Mouse (Mus musculus) cerebellum, postnatal 10 days (tissue): ENCODE data around the gene Syt14.

Experiments used
- DNase-seq, 2 experiments: peaks; one replicate each; pipeline ENCODE4 v3.0.0; 2021; ENCODE audit warnings: mixed read lengths in 2 of 2

The Syt14 gene

GRCm38 (mm10) chr1:192987203-192987602, 48.4 kb downstream of the Syt14 start:
- DNase-seq = no peak

DNA sequence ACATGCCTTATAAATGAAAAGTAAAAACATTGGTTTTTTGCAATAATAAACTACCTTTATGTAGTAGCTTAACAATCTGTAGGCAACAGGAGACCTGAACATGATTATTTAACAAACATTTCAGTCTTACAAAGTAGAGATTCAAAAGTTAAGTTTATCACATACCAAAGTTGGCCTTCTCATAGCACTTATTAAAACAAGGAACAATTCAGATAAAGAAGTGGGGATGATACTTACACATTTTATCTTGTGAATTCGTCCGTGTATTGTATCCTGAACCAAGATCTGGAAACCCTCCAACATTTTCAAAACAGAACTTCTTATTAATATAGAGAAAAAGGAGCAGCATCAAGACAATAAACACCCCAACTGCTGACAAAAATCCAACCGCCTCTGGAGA, 49.1 kb downstream of the Syt14 start:
- no peak for DNase-seq

- no peak for DNase-seq
Measured at GRCm38 (mm10) chr1:192984333-192984732, 51.2 kb downstream of the Syt14 start.

DNA sequence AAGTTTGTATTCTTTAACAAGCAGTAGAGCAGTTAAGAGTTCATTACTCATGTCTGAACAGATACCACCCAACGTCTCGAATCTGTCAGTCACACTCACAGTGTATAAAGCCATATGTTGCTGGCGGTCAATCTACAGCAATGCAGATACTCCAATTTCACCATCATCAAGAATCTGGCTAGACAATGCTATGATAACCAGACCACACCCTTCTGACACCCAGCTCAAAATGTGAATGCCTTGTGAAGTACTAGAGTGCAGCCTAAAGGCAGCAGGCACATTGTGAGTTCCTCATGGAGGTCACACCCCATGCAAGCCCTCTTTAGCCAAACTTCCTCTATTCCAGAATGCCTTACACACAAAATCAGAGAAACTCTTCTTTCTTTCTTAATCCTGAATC, 53.9 kb downstream of the Syt14 start:
- DNase-seq = no peak

DNA sequence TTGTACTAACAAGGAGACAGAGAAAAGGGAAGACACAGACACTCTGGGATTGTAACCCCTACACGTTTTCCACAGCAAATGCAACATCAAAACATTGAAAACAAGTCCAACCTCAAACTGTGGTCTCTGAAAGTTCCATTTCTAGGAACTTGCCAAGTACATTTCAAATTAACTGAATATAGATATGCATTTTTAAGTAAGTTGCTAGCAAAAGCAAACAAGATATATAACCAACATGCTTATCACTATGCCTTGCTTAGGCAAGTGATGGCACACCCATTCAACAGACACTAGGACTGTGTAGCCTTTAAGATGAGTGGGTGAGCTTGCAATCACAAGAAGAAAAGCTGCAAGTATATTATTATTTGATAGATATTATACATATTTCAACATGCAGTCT, 54.5 kb downstream of the Syt14 start:
- no peak for DNase-seq

GRCm38 (mm10) chr1:192962323-192962722, 73.3 kb downstream of the Syt14 start:
- DNase-seq = no peak

DNA sequence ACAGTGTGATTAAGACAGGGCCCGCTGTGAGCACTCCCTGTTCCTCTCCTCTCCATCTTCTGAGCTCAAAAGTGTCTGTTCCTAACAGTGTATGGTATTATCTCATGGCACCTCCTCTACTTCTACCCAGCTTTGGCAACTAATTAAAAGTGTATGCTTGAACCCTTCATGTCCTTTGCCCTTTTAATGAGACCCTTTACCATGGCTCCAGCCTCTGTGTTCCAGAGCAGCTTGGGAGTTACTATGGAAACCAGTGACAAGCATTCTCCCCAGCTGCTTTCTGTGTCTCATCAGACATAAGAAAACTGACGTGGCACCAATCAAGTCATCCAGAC, 87.8 kb downstream of the Syt14 start:
- peak in 1 of 2 experiments; percentile 6 for DNase-seq

- DNase-seq = no peak
Measured at GRCm38 (mm10) chr1:192947170-192947838, 88.3 kb downstream of the Syt14 start.

- no peak for DNase-seq
Measured at GRCm38 (mm10) chr1:192939033-192939432, 96.5 kb downstream of the Syt14 start.

DNA sequence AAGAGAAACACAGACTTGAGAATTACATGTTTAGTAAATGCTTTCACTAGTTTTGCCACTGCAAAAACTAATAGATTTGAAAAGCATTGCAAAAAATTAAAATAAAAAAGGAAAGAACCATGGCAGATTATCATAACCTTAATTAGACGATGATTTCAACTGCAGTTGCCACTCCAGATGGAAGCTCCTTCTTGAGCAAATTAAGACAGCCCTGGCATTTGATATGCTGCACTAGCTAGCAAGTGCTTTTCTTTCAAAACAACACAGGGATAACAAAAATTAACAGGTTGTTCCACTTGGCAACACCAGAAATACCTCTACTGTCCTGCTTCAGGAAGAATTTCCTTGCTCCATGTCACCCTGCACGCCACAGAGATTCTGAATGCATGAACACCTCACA, 97.6 kb downstream of the Syt14 start:
- DNase-seq = no peak

- no peak for DNase-seq
Measured at GRCm38 (mm10) chr1:192931797-192932196, 103.8 kb downstream of the Syt14 start.

DNA sequence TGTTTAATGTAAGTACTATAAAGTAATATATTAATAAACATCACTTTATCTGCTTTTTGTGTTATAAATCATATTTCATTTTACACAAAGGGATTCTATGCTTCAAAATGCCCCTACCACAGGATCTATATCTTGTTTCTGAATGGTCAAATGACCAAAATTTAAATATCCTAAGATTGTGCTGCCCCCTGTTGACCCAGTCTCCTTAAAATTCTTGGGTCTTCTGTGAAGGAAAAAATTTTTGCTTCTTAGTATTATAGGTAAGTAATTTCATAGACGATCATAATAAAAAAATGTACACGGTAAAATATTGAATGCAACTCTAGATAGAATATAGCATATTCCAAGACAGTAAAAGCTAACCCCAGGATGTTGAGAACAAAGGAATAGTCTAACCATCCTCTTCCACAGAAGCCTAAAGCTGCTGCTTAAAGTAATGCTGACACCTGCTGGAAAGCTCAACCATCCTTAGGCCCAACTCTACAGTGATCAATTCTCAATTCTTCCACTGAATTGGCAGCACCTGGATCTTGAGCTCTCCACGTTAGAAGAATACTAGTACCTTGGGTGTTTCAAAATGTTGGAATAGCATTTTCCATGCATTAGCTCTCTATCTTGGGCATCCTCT, 123.4 kb downstream of the Syt14 start:
- peak; percentile 54 to 59 for DNase-seq

DNA sequence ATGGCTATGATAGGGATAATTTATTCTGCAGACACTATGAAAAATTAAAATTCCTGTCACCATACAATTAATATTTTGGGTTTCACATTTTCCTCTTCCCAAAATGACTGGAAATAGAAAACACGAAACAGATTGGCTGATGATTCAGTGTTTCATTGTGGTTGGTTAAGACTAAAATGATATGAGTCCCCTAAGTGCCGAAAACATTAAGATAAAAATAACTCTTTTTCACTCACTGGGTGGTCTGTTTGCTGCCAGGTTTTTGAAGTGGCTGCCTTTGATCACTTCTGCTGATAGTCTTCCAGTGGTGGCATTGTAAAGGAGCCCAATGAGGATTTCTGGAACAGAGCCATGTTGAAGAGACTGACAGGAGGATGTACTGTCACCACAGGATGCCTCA, 134.1 kb downstream of the Syt14 start:
- no peak for DNase-seq

DNA sequence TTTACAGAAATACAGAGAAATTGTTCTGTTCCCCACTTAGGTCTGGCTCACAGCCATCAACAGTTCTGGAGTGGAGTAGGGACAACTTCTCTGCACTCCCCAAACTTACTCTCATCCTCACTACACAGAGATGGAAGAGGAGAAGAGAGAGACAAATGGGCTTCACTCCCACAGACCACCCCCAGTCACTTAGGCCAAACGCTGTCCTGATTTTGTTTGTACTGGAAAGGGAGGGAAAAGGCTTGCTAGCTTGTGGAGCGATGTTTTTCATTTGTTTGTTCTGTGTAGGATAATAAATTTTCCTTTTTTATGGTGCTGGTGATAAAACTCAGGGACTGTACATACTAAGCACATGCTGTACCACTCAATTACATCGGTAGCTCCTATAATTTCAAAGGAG, 134.7 kb downstream of the Syt14 start:
- DNase-seq = no peak

DNA sequence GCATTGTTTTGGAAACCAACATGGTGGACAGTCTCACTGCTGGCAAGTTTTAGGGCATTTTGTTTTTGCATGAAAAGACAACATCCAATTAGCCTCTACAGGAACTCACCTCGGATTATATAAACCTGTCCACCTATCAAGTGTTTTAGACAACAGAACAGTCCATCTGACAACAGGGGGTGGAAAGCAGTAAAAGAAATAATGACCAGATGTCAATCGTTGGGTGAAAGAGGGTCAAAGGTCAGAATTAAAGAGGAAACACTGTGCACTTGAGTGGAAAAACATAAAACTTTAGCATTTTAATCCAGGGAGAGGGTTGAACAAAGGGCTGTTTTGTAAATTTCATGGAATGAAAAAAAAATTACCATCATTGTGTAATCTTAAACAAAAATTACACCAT, 136.8 kb downstream of the Syt14 start:
- DNase-seq = no peak

GRCm38 (mm10) chr1:192897218-192897617, 138.4 kb downstream of the Syt14 start:
- DNase-seq = peak in 1 of 2 experiments; percentile 20

- DNase-seq = no peak
Measured at GRCm38 (mm10) chr1:192896076-192896475, 139.5 kb downstream of the Syt14 start.

GRCm38 (mm10) chr1:192890716-192891115, 144.9 kb downstream of the Syt14 start:
- DNase-seq = no peak

DNA sequence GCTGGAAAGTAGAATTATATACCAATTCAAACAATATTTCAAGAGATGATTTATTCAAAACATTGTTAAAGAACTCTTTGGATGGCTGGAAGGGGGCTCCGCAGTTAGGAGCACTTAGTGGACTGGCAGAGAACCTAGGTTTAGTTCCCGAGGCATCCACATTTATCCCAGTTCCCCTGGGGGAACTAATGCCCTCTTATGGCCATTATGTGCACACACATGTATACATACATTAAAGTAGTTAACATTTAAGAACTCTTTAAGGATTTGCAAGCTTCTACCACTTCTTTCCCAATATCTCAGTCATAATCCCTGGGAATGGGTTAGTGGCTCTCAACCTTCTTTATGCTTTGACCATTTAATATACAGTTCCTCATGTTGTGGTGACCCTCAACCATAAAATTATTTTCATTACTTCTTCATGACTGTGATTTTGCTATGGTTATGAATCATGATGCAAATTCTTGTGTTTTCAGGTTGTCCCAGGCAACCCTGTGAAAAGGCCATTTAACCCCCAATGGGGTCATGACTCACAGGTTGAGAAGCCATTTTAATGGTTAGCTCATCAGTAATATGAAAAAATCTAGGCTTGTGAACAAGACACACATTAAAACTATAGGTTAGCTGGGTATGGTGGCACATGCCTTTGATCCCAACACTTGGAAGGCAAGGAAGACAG, 152.8 kb downstream of the Syt14 start:
- DNase-seq = no peak

DNA sequence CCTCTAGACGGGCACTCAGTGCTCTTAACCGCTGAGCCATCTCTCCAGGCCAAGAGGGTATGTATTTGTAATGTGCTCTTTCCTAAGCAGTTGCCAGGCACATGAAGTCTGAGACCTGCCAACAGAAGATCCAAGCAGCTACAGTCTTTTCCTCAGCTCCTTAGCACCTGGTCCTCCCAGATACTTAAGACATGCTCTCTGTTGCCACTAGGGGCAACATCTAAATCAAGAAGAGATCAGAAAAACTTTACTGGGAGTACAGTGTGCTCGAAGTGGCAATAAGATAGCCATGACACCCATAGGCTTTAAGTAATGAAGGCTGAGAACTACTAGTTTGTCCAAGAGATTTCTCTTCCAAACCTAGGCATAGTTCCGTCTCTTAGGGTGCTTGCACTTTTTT, 155.4 kb downstream of the Syt14 start:
- no peak for DNase-seq

GRCm38 (mm10) chr1:192879086-192879580, 156.4 kb downstream of the Syt14 start:
- DNase-seq = no peak

DNA sequence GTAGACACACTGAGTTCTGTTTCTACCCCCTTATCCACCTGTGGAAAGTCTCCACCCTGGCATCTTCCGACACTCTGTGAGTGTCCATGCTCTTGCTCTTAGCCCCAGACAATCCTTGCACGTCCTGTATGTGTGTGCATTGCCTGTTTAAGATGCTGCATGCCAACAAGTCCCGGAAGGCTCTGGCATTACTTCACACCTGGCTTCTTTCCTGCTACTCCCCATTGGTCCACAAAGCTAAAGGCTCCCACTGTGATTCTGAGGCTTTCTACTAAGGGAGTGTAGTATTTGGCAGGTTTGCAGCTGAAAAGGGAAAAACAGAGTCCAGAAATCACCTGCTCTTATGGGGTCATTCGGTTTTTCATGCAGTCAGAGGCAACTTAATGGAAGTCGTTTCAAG, 162.7 kb downstream of the Syt14 start:
- peak; percentile 70 to 71 for DNase-seq

GRCm38 (mm10) chr1:192869761-192870160, 165.8 kb downstream of the Syt14 start:
- DNase-seq = no peak

DNA sequence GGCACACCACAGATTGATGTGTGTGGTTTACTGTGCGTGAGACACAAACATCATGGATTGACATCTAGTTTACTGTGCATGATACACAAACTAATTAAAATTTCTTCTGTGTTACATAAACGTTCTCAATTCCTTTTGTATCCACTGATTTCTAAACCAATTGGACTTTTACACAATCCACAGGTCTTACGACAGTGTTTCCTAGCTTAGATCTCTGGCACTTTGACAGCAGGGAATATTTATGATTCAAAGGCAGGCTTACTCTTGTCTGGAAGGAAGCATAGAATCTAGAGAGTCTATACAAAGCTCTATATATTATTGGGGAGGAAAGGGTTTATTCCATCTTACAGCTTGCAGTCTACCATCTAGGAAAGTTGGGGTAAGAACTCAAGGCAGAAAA, 171.1 kb downstream of the Syt14 start:
- no peak for DNase-seq
